Mouse (Mus musculus) intestine, embryonic 16.5 days (tissue): Measurements from ENCODE around the gene Zfp932. TPM values are rescaled to one million over a fixed set of nuclear protein-coding genes. Genes with fewer than 3 reads are reported as not detected.
"Not testable (repeated sequence)": the region's sequence is repeated elsewhere in the genome, so short reads cannot be mapped to it uniquely, and the experiment has no call there.

ENCODE experiments used
- ATAC-seq: fragments of 200-750 bp; cut with Nextera tagmentation; 2 replicates; pipeline ENCODE4 v1.8.0; 2017; ENCODE audit warnings: moderate TSS enrichment, moderate library complexity
- H3K27ac ChIP-seq: fragments of 300-500 bp; sonication (generic); 2 replicates; pipeline ENCODE4 v1.5.1; 2014; ENCODE audit warnings: mild to moderate bottlenecking, low read length
- H3K27me3 ChIP-seq: fragments of 300-500 bp; sonication (generic); replicated peaks from 2 replicates; pipeline ENCODE4 v1.6.1; 2014; ENCODE audit warnings: low read length, control low read depth, mixed read lengths; ENCODE audit not compliant: control insufficient read depth, insufficient read depth
- H3K36me3 ChIP-seq: fragments of 300-500 bp; sonication (generic); 2 replicates; pipeline ENCODE4 v1.6.1; 2014; ENCODE audit warnings: low read length, control low read depth; ENCODE audit not compliant: control insufficient read depth, insufficient read depth
- H3K4me1 ChIP-seq: fragments of 300-500 bp; sonication (generic); 2 replicates; pipeline ENCODE4 v1.6.1; 2014; ENCODE audit warnings: low read length, control low read depth, mixed read lengths; ENCODE audit not compliant: control insufficient read depth, insufficient read depth
- H3K4me2 ChIP-seq: fragments of 300-500 bp; sonication (generic); 2 replicates; pipeline ENCODE4 v1.6.1; 2014; ENCODE audit warnings: low read depth, low read length, control low read depth
- H3K4me3 ChIP-seq: fragments of 300-500 bp; sonication (generic); 2 replicates; pipeline ENCODE4 v1.5.1; 2014; ENCODE audit warnings: mild to moderate bottlenecking, low read length
- H3K9ac ChIP-seq: fragments of 300-500 bp; sonication (generic); 2 replicates; pipeline ENCODE4 v1.6.1; 2014; ENCODE audit warnings: low read depth, low read length
- H3K9me3 ChIP-seq: fragments of 300-500 bp; sonication (generic); 2 replicates; pipeline ENCODE4 v1.6.1; 2016; ENCODE audit warnings: low read length, control low read depth; ENCODE audit not compliant: control insufficient read depth
- WGBS: fragments of 180-500 bp; shearing (Covaris S2); extraction: QIAGEN DNeasy Blood & Tissue Kit; methylation state at CpG from one replicate; pipeline ENCODE4 v1.1.7; 2014; 5-methylcytosine and 5-hydroxymethylcytosine counted together
- polyA plus RNA-seq: library from polyadenylated mRNA; unstranded; fragments of >200 nt; fragmentation: Nextera tagmentation; extraction: Ambion mirVana; gene quantifications from 2 replicates; pipeline ENCODE4 v1.2.1, GENCODE M21; 2015

Zfp932 gene
- 13.2 and 14.8 TPM in 2 replicates for polyA plus RNA-seq

- H3K27ac ChIP-seq, H3K36me3 ChIP-seq, H3K4me2 ChIP-seq, ATAC-seq, H3K9me3 ChIP-seq, H3K4me3 ChIP-seq, H3K9ac ChIP-seq, H3K27me3 ChIP-seq, H3K4me1 ChIP-seq: not testable (repeated sequence)
- no CpG with 5 or more reads among the region's 24 CpGs for WGBS
These were observed at the start of gene Zfp932 for GRCm38 (mm10) chr5:109996026-109996937. Gene Zfp932, plus strand, starts transcription at chr5:109996521.

- Histone ChIP-seq H3K4me1 (no peaks in the 10 kb centered on the region), H3K9ac (no peak overlapping the region), H3K36me3 (no peaks in the 10 kb centered on the region), H3K27ac (no peak overlapping the region), H3K4me2 (no peak overlapping the region), H3K9me3 (no peaks in the 10 kb centered on the region), H3K4me3 (no peak overlapping the region), H3K27me3 (no peaks in the 10 kb centered on the region)
- WGBS = no CpG with 5 or more reads among the region's 1 CpGs
- ATAC-seq = no peak
These were observed 46.0 kb upstream of the Zfp932 start for GRCm38 (mm10) chr5:109950281-109950680.

- H3K4me1 ChIP-seq, H3K4me2 ChIP-seq, H3K9me3 ChIP-seq, H3K36me3 ChIP-seq, ATAC-seq, H3K4me3 ChIP-seq, H3K27me3 ChIP-seq, H3K27ac ChIP-seq, H3K9ac ChIP-seq: not testable (repeated sequence)
- no CpG with 5 or more reads among the region's 2 CpGs for WGBS
These were observed 15.6 kb upstream of the Zfp932 start for GRCm38 (mm10) chr5:109980743-109981142.

- not testable (repeated sequence) for H3K4me2 ChIP-seq
These were observed 860 bp upstream of the Zfp932 start for GRCm38 (mm10) chr5:109995461-109995860.

GRCm38 (mm10) chr5:110015775-110016174, 19.5 kb downstream of the Zfp932 start:
- not testable (repeated sequence) for ATAC-seq, H3K4me2 ChIP-seq, H3K4me3 ChIP-seq, H3K27ac ChIP-seq, H3K4me1 ChIP-seq, H3K9me3 ChIP-seq, H3K9ac ChIP-seq, H3K36me3 ChIP-seq, H3K27me3 ChIP-seq
- 85% methylated on average over 10 of the region's 10 CpGs for WGBS

More at GRCm38 (mm10) chr5:109995461-109995860, 860 bp upstream of the Zfp932 start:
- WGBS = no CpG with 5 or more reads among the region's 10 CpGs
- not testable (repeated sequence) for H3K4me1 ChIP-seq, H3K27ac ChIP-seq, H3K4me3 ChIP-seq, H3K9ac ChIP-seq, H3K27me3 ChIP-seq, H3K36me3 ChIP-seq, H3K9me3 ChIP-seq, ATAC-seq

- no peak overlapping the region for H3K27ac ChIP-seq
- H3K4me2 ChIP-seq = no peak overlapping the region
- H3K36me3 ChIP-seq = no peaks in the 10 kb centered on the region
- H3K9ac ChIP-seq = no peak overlapping the region
- WGBS = 53% methylated on average over 9 of the region's 9 CpGs
- peak overlapping the region; percentile 20; the same call in 1 of the 2 replicates for H3K4me3 ChIP-seq
- H3K27me3 ChIP-seq = no peaks in the 10 kb centered on the region
- ATAC-seq = no peak
- no peaks in the 10 kb centered on the region for H3K4me1 ChIP-seq
- H3K9me3 ChIP-seq = no peaks in the 10 kb centered on the region
These were observed 27.0 kb downstream of the Zfp932 start for GRCm38 (mm10) chr5:110023273-110023672.

- H3K4me1 ChIP-seq, H3K27me3 ChIP-seq, H3K27ac ChIP-seq, H3K9ac ChIP-seq, H3K36me3 ChIP-seq, H3K4me2 ChIP-seq, H3K9me3 ChIP-seq, H3K4me3 ChIP-seq: not testable (repeated sequence)
- ATAC-seq = peak; percentile 46
- 45% methylated on average over 8 of the region's 8 CpGs for WGBS
These were observed 27.5 kb downstream of the Zfp932 start for GRCm38 (mm10) chr5:110023694-110024427.

- Histone ChIP-seq H3K9me3 (no peaks in the 10 kb centered on the region), H3K9ac (peak overlapping the region; percentile 78), H3K27me3 (no peaks in the 10 kb centered on the region), H3K27ac (peak overlapping the region; percentile 59; the same call in 1 of the 2 replicates), H3K36me3 (no peaks in the 10 kb centered on the region), H3K4me3 (peak overlapping the region; percentile 75), H3K4me2 (peak overlapping the region; percentile 54), H3K4me1 (no peaks in the 10 kb centered on the region)
- peak; percentile 100 for ATAC-seq
- 2% methylated on average over 19 of the region's 19 CpGs for WGBS
These were observed 61.5 kb downstream of the Zfp932 start for GRCm38 (mm10) chr5:110057637-110058408.
